Mouse (Mus musculus) 3T3-L1 (cell line): ENCODE results near the gene Vmn1r214.

Source experiments
- DNase-seq: peaks from one replicate; pipeline ENCODE4 v3.0.0-alpha.2; 2015; ENCODE audit warnings: low read depth, low spot score

The Vmn1r214 gene

DNA sequence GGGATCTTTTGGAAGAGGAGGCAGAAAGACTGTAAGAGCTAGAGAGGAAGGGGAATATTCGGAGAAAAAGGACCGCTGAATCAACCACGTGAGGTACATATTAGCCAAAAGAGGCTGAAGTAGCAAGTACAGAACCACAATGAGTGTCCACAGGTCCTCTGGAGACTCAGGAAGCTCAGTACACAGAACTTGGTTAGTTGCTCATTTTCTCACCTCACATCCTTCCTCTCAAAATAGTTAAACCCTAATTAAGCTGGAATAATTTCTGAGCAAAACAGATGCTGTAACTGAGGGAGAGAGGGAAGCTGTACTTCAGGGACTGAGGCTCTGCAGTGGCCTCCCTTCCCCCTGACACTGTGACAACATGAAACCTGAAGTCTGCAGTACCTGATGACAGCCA lies at the start of gene Vmn1r214:
Vmn1r214 (plus strand) TSS at position 301 of the 400 bp plus-strand sequence.
- no peak for DNase-seq

- DNase-seq: no peak
These were observed 39.9 kb upstream of the Vmn1r214 start for GRCm38 (mm10) chr13:22990214-22990891.

DNA sequence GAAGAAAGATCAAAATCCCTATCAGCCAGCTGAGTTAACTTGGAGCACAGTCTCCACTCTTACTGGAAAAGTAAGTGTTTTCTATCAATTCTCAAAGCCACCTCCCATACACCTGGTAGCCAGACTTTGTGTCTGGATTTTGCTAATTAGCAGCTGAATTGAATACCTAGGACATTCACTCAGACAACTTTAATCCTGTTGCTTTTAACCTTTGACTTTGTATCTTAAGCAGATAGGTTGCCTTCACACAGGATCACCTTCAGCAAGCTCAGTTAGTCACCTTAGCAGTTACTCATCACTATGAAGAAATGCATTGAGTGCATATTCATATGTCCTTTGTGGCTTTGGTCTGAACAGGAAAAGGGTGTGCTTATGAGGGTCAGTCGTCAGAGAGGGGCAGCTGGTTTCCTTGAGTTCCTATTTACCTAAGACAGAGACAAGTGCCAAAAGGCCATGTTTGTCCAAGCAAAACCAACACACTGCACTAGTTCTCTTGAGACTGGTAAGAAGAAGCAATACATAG lies 38.0 kb upstream of the Vmn1r214 start:
- no peak for DNase-seq

DNA sequence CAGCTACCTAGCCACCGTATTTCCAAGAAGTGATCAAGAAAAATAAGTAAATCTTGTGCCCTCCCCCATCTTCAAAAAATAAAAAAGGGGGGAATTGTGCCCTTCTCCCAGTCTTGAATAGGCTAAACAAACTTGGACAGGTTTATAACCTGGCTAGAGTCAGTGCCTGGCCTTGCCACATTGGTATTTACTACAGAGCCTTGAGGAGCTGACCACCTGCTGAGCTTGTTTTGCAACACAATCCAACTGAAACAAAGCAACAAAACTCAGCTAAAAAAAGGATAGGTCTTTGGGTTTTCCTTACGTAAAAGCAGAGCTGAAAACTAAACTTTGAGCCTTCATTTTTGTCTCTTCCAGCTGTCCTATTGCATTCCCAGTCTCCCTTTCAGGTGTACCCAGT lies 37.5 kb upstream of the Vmn1r214 start:
- DNase-seq: no peak

DNA sequence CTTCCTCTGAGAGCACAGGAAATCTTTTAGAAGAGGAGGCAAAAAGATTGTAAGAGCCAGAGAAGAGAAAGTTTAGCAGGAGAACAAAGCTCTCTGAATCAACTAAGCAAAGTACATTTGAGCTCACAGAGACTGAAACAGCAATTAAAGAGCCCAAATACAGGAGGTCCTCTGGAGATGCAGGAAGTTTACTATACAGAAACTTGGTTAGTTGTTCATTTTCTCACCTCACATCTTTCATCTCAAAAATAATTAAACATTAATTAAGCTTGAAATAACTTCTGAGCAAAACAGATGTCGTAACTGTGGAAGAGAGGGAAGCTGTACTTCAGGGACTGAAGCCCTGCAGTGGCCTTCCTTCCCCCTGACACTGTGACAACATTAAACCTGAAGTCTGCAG lies 22.9 kb upstream of the Vmn1r214 start, which contains the start of gene Vmn1r213:
Vmn1r213 (plus strand) TSS at position 301 of the 400 bp plus-strand sequence.
- no peak for DNase-seq

DNA sequence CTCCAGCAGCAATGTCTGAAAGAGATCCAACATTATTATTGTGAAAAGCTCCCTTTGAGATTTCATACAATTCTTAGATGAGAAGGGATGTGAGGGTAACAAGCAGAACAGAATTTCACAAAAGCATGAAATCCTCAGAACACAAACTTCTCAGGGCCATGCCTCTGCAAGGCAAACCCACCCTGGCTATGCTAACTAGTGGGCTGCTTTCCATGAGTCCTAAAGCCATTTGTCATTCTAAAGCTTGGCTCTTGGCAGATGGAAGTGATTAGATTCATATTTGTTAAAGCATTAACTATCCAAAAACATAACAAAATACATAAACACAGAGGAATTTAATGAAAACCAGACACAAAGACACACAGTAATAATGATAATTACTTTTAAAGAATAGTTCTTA lies 12.1 kb upstream of the Vmn1r214 start:
- DNase-seq: no peak

GRCm38 (mm10) chr13:23024812-23025211 lies 5.4 kb upstream of the Vmn1r214 start:
- no peak for DNase-seq

DNA sequence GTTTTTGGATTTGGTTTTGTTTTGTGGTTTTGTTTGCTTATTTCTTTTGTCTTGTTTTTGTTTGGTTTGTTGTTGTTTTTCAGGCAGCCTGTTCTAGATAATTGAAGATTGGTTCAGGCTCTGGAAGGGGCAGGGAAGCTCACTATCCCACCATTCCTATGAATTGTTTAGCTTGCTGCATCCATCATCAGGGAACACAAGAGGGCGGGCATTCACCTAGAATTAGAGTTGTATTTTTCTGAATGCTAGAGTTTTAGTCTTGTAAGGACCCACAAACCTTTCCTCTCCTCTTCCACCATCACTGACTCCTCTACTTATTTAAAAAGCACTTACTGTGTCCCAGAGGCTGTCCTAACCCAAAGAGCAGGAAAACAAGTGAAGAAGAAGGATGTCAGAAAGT lies 27.6 kb downstream of the Vmn1r214 start:
- DNase-seq: no peak

GRCm38 (mm10) chr13:23067725-23068124 lies 37.5 kb downstream of the Vmn1r214 start, which contains the start of gene Vmn1r215:
Vmn1r215 (plus strand) TSS chr13:23068025.
- DNase-seq: no peak

DNA sequence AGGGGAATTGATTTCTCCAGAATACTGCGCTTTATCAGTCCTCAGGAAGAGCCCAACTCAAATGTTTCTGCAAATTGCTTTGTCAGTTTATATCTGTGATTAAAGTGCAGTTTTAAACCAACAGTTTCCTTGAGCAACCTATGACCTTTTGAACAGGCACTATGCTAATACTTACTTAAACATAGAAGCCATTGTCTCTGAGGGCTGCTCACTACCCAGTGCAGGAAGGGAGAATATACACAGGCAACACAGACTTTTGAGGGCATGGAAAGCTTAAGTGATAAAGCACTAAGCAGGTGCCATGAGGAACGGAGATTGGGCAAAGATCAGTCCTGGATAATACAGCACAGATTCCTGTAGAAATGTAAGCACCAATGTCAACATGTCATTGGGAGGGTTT lies 39.1 kb downstream of the Vmn1r214 start:
- DNase-seq: no peak
